Mouse (Mus musculus) left cerebral cortex, adult 11 months (tissue): ENCODE results near the gene Atp8b4.

Experiments used
- DNase-seq: peaks from one replicate; pipeline ENCODE4 v3.0.0; 2022; ENCODE audit warnings: low spot score

The Atp8b4 gene

GRCm38 (mm10) chr2:126284071-126284470 is 216.4 kb downstream of the Atp8b4 start:
- DNase-seq: no peak

DNA sequence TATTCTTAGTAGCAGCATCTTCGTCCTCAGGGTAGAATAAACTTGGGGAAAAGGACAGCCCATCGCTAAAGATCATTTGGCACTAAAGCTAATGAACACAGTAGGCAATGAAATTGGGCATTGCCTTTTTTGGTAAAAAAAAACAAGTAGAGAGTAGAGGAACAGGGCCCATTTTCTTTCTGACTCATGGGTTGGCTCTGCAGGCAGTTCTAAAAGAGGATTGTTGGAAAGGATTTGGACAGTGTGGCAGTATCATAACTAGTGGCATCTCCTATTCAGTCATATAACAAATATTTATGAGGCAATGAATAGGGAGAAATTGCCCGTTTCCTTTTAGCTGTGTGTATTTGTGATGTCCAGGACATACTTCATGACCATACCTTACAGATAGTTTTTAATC is 217.4 kb downstream of the Atp8b4 start:
- DNase-seq: no peak

DNA sequence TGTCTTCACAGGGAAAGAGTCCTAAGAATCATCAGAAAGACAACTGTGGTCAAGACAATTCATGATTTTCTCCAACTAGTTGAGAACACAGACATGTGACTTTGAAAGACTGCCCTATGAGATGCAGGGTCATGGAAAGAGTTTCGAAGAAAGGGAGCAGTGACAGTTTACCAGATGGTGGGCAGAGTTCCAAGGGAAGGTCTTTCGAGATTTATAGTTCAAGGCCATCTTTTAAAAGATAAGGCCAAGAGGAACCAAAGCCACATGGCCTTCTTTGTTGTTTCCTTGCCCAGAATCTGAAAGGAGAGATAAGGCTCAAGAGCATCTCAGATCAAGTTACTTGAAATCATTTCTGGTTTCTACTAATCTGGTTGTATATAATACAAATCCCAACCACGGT is 225.0 kb downstream of the Atp8b4 start:
- no peak for DNase-seq

DNA sequence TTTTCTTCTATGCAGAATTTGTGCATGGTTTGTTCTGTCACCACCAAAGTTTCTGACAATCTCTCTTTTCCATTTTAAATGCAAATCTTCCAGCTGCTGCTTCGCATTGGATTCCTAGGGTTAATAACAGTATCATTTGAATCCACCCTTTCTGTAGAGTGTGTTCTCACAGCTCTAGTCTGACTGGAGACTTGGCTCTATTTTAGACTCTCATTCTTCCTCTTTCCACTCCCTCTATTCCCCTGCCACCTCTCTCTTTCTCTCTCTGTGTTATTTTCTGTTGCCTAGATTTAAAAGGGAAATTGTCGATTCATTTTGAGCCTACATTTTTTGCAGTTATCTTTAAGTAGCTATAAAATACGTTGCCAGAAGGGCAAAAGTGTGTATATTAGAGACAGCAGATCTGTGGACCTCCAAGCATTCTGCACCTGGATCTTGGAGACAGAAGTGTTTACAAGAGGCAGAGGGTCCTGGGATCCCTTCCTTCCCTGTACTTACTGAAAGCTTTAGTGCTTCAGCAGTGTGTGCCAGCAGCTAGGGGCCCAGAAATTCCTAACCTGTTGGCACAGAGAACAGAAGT is 225.6 kb downstream of the Atp8b4 start:
- DNase-seq: no peak

DNA sequence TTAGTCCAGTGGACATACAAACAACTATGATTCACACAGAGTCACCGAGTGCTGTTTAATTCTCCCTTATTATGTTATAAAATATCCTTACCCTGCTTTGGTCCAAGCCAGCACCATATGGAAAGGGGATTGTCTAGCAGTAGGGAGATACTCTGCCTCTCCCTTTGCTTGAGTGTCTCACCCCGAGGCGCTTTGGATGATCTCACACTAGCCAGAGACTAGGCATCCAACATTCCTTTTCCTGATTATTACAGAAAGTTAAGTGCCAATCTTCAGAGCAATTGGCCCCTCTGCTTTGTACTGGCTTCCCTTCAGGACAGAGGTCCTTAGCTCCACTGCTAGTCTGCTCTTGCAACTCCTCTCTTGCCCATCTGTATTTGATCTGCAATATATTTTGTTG is 226.2 kb downstream of the Atp8b4 start:
- DNase-seq: no peak
